ENCODE assay signal across 20 mouse cellular contexts in genomic region chr17:26643993-26644392, GRCm38 (mm10). TPM values are rescaled to one million over a fixed set of nuclear protein-coding genes. Genes with fewer than 3 reads are reported as not detected.
DNase-seq lines count a peak whose midpoint lies in the region; ATAC-seq lines count a peak whose summit lies in the region.
"Had no signal": no experiment of that assay in that cellular context is flagged by ENCODE, and none has a peak within 500 bp of the region (broad histone marks: within the 10 kb centered on the region; RNA-seq: fewer than 3 reads in every experiment).

No protein-coding gene starts in this region.

- ATAC-seq in embryonic facial prominence, embryonic 12.5 days (ENCODE audit: insufficient number of reproducible peaks, insufficient read depth, low FRiP score, low TSS enrichment): no peak
- ATAC-seq in hindbrain, embryonic 11.5 days (ENCODE audit: low FRiP score): no peak
- no peak for ATAC-seq in hindbrain, embryonic 16.5 days
- ATAC-seq in forebrain, embryonic 15.5 days (replicated peaks): no peak
- no peak for ATAC-seq in midbrain, embryonic 13.5 days
- ATAC-seq in intestine, embryonic 16.5 days: no peak
- ATAC-seq: liver, postnatal 0 days; lung, postnatal 0 days had no signal

- H3K4me2 ChIP-seq in embryonic facial prominence, embryonic 12.5 days (replicated peaks): no peak overlapping the region
- no peak overlapping the region for H3K4me2 ChIP-seq in hindbrain, embryonic 11.5 days (replicated peaks; ENCODE audit: low read depth, low read length)
- H3K4me2 ChIP-seq in hindbrain, embryonic 16.5 days (ENCODE audit: low read length): no peak overlapping the region
- no peak overlapping the region for H3K4me2 ChIP-seq in forebrain, embryonic 15.5 days (replicated peaks)
- no peak overlapping the region for H3K4me2 ChIP-seq in midbrain, embryonic 13.5 days (replicated peaks)
- H3K4me2 ChIP-seq in intestine, embryonic 16.5 days (ENCODE audit: low read depth, low read length): no peak overlapping the region
- H3K4me2 ChIP-seq: heart, embryonic 12.5 days; limb, embryonic 12.5 days; liver, embryonic 11.5 days had no signal

- no peak overlapping the region for H3K9ac ChIP-seq in embryonic facial prominence, embryonic 12.5 days
- no peak overlapping the region for H3K9ac ChIP-seq in hindbrain, embryonic 11.5 days (ENCODE audit: low read depth, low read length)
- no peak overlapping the region for H3K9ac ChIP-seq in hindbrain, embryonic 16.5 days (ENCODE audit: low read depth, low read length)
- no peak overlapping the region for H3K9ac ChIP-seq in forebrain, embryonic 15.5 days (replicated peaks)
- H3K9ac ChIP-seq in midbrain, embryonic 13.5 days (replicated peaks): no peak overlapping the region
- no peak overlapping the region for H3K9ac ChIP-seq in intestine, embryonic 16.5 days (ENCODE audit: low read depth, low read length)
- H3K9ac ChIP-seq: heart, embryonic 12.5 days; limb, embryonic 12.5 days; liver, postnatal 0 days had no signal

- H3K4me1 ChIP-seq in embryonic facial prominence, embryonic 12.5 days: no peaks in the 10 kb centered on the region
- peaks cover 17% of the 10 kb centered on the region; the same call in 1 of the 2 replicates for H3K4me1 ChIP-seq in embryonic facial prominence, embryonic 10.5 days
- 0 out of 2 replicates have a peak, but pooled peaks cover 5% of the 10 kb centered on the region for H3K4me1 ChIP-seq in hindbrain, embryonic 11.5 days (replicated peaks; ENCODE audit: control insufficient read depth, insufficient read depth, low read length)
- no peaks in the 10 kb centered on the region for H3K4me1 ChIP-seq in hindbrain, embryonic 16.5 days (ENCODE audit: control insufficient read depth, insufficient read depth, low read depth, low read length)
- H3K4me1 ChIP-seq in forebrain, embryonic 15.5 days: peaks cover 13% of the 10 kb centered on the region
- H3K4me1 ChIP-seq in midbrain, embryonic 13.5 days (replicated peaks): peaks cover 16% of the 10 kb centered on the region
- 0 out of 2 replicates have a peak, but pooled peaks cover 5% of the 10 kb centered on the region for H3K4me1 ChIP-seq in intestine, embryonic 16.5 days (ENCODE audit: control insufficient read depth, insufficient read depth, low read length)

- H3K27ac ChIP-seq in embryonic facial prominence, embryonic 12.5 days: peak overlapping the region; percentile 17; the same call in 1 of the 2 replicates
- H3K27ac ChIP-seq in embryonic facial prominence, embryonic 10.5 days (replicated peaks): no peak overlapping the region
- peak overlapping the region; percentile 71 for H3K27ac ChIP-seq in hindbrain, embryonic 11.5 days (ENCODE audit: low read depth, low read length)
- H3K27ac ChIP-seq in hindbrain, embryonic 16.5 days (ENCODE audit: low read depth, low read length): no peak overlapping the region
- 0 out of 2 replicates have a peak overlapping the region, but pooled peaks have one; percentile 37 for H3K27ac ChIP-seq in forebrain, embryonic 15.5 days (replicated peaks)
- H3K27ac ChIP-seq in midbrain, embryonic 13.5 days: peak overlapping the region; percentile 68; the same call in 1 of the 2 replicates
- H3K27ac ChIP-seq in intestine, embryonic 16.5 days (ENCODE audit: low read length): no peak overlapping the region
- H3K27ac ChIP-seq: limb, embryonic 12.5 days had no signal

- H3K4me3 ChIP-seq in embryonic facial prominence, embryonic 12.5 days: no peak overlapping the region
- H3K4me3 ChIP-seq in embryonic facial prominence, embryonic 10.5 days: no peak overlapping the region
- no peak overlapping the region for H3K4me3 ChIP-seq in hindbrain, embryonic 11.5 days (ENCODE audit: low read depth, low read length)
- H3K4me3 ChIP-seq in hindbrain, embryonic 16.5 days (ENCODE audit: low read length): no peak overlapping the region
- H3K4me3 ChIP-seq in forebrain, embryonic 15.5 days: no peak overlapping the region
- H3K4me3 ChIP-seq in midbrain, embryonic 13.5 days (replicated peaks): no peak overlapping the region
- H3K4me3 ChIP-seq in intestine, embryonic 16.5 days (ENCODE audit: low read length): no peak overlapping the region
- H3K4me3 ChIP-seq: heart, embryonic 12.5 days; limb, embryonic 12.5 days had no signal

- no peak for DNase-seq in embryonic facial prominence, embryonic 10.5 days (ENCODE audit: low spot score)
- no peak for DNase-seq in hindbrain, embryonic 11.5 days (ENCODE audit: low spot score)
- no peak for DNase-seq in urinary bladder, postnatal 36 days (ENCODE audit: low spot score in 2 of 2)
- DNase-seq: adrenal gland, postnatal 14 days; cerebellum, adult 2 months; cerebellum, postnatal 36 days; gastrocnemius, postnatal 14 days; heart, adult 11 months; heart, postnatal 10 days; kidney, adult 18-20 months; liver, postnatal 0 days had no signal

- H3K27me3 ChIP-seq in embryonic facial prominence, embryonic 12.5 days: no peaks in the 10 kb centered on the region
- no peaks in the 10 kb centered on the region for H3K27me3 ChIP-seq in embryonic facial prominence, embryonic 10.5 days (replicated peaks; ENCODE audit: low read depth, poor library complexity, severe bottlenecking)
- H3K27me3 ChIP-seq in hindbrain, embryonic 11.5 days (ENCODE audit: control insufficient read depth, insufficient read depth, low read length): no peaks in the 10 kb centered on the region
- H3K27me3 ChIP-seq in hindbrain, embryonic 16.5 days (replicated peaks; ENCODE audit: control insufficient read depth, insufficient read depth, low read length): no peaks in the 10 kb centered on the region
- no peaks in the 10 kb centered on the region for H3K27me3 ChIP-seq in forebrain, embryonic 15.5 days
- H3K27me3 ChIP-seq in midbrain, embryonic 13.5 days: no peaks in the 10 kb centered on the region
- no peaks in the 10 kb centered on the region for H3K27me3 ChIP-seq in intestine, embryonic 16.5 days (replicated peaks; ENCODE audit: control insufficient read depth, insufficient read depth, low read length)
- H3K27me3 ChIP-seq: heart, embryonic 12.5 days; limb, embryonic 12.5 days had no signal

- H3K36me3 ChIP-seq in embryonic facial prominence, embryonic 12.5 days: peaks cover 90% of the 10 kb centered on the region
- peaks cover 100% of the 10 kb centered on the region for H3K36me3 ChIP-seq in embryonic facial prominence, embryonic 10.5 days (replicated peaks)
- peaks cover 14% of the 10 kb centered on the region for H3K36me3 ChIP-seq in hindbrain, embryonic 11.5 days (ENCODE audit: control insufficient read depth, insufficient read depth, low read length)
- peaks cover 45% of the 10 kb centered on the region for H3K36me3 ChIP-seq in hindbrain, embryonic 16.5 days (ENCODE audit: control insufficient read depth, insufficient read depth, low read length)
- peaks cover 73% of the 10 kb centered on the region for H3K36me3 ChIP-seq in forebrain, embryonic 15.5 days
- peaks cover 97% of the 10 kb centered on the region for H3K36me3 ChIP-seq in midbrain, embryonic 13.5 days
- peaks cover 20% of the 10 kb centered on the region for H3K36me3 ChIP-seq in intestine, embryonic 16.5 days (ENCODE audit: control insufficient read depth, insufficient read depth, low read length)

- H3K9me3 ChIP-seq in embryonic facial prominence, embryonic 12.5 days: no peaks in the 10 kb centered on the region
- H3K9me3 ChIP-seq in embryonic facial prominence, embryonic 10.5 days: no peaks in the 10 kb centered on the region
- H3K9me3 ChIP-seq in hindbrain, embryonic 11.5 days (ENCODE audit: control insufficient read depth, low read length): no peaks in the 10 kb centered on the region
- H3K9me3 ChIP-seq in hindbrain, embryonic 16.5 days (ENCODE audit: control insufficient read depth, low read length): no peaks in the 10 kb centered on the region
- H3K9me3 ChIP-seq in forebrain, embryonic 15.5 days: no peaks in the 10 kb centered on the region
- H3K9me3 ChIP-seq in midbrain, embryonic 13.5 days: no peaks in the 10 kb centered on the region
- no peaks in the 10 kb centered on the region for H3K9me3 ChIP-seq in intestine, embryonic 16.5 days (ENCODE audit: control insufficient read depth, low read length)
- H3K9me3 ChIP-seq: heart, embryonic 12.5 days; limb, embryonic 12.5 days had no signal

- 92% methylated on average over 2 of the region's 2 CpGs for WGBS in embryonic facial prominence, embryonic 12.5 days
- 99% methylated on average over 2 of the region's 2 CpGs for WGBS in embryonic facial prominence, embryonic 10.5 days
- WGBS in hindbrain, embryonic 11.5 days: 94% methylated on average over 2 of the region's 2 CpGs
- whole genome bisulfite sequencing in hindbrain, embryonic 16.5 days: 94% methylated on average over 2 of the region's 2 CpGs
- 89% methylated on average over 2 of the region's 2 CpGs for WGBS in forebrain, embryonic 15.5 days
- 95% methylated on average over 2 of the region's 2 CpGs for WGBS in midbrain, embryonic 13.5 days
- WGBS in intestine, embryonic 16.5 days: 95% methylated on average over 2 of the region's 2 CpGs

RNA-seq across cellular contexts. Expression of gene Atp6v0e, which starts 19.0 kb away (rescaled TPM):
- polyA plus RNA-seq in embryonic facial prominence, embryonic 12.5 days (2016; fragmentation: Nextera tagmentation; extraction: Ambion mirVana): 118 and 119 TPM in 2 replicates
- 118 and 120 TPM in 2 replicates for polyA plus RNA-seq in embryonic facial prominence, embryonic 10.5 days (2016; fragmentation: Nextera tagmentation; extraction: Ambion mirVana)
- 123 and 126 TPM in 2 replicates for polyA plus RNA-seq in hindbrain, embryonic 11.5 days (2014; fragmentation: Nextera tagmentation; extraction: Ambion mirVana)
- 98.0 and 99.8 TPM in 2 replicates for polyA plus RNA-seq in hindbrain, embryonic 16.5 days (2015; fragmentation: Nextera tagmentation; extraction: Ambion mirVana)
- 140 TPM in 2 replicates for polyA plus RNA-seq in forebrain, embryonic 15.5 days (2015; fragmentation: Nextera tagmentation; extraction: Ambion mirVana)
- polyA plus RNA-seq in midbrain, embryonic 13.5 days (2015; fragmentation: Nextera tagmentation; extraction: Ambion mirVana): 93.2 and 105 TPM in 2 replicates
- polyA plus RNA-seq in intestine, embryonic 16.5 days (2015; fragmentation: Nextera tagmentation; extraction: Ambion mirVana): 311 and 334 TPM in 2 replicates

Comparison
In these comparisons a context has a peak if more than half of its experiments do, and no peak if none do; other contexts are left out.
1. H3K27ac ChIP-seq: peak in embryonic facial prominence, embryonic 12.5 days (single experiment), hindbrain, embryonic 11.5 days (single experiment), forebrain, embryonic 15.5 days (single experiment) and midbrain, embryonic 13.5 days (single experiment); none in embryonic facial prominence, embryonic 10.5 days (single experiment), hindbrain, embryonic 16.5 days (single experiment) and intestine, embryonic 16.5 days (single experiment).